In genomic region chr9:66503879-66504411, GRCm38 (mm10) we compare ENCODE assay signal across 8 mouse cellular contexts. TPM values are rescaled to one million over a fixed set of nuclear protein-coding genes. Genes with fewer than 3 reads are reported as not detected.
A peak's percentile ranks its signal among the peaks of the same experiment; 100 is the strongest.
DNase-seq lines count a peak whose midpoint lies in the region; ATAC-seq and TF ChIP-seq lines count a peak whose summit lies in the region.
"Had no signal": no experiment of that assay in that cellular context is flagged by ENCODE, and none has a peak within 500 bp of the region (broad histone marks: within the 10 kb centered on the region; RNA-seq: fewer than 3 reads in every experiment).

No protein-coding gene starts in this region.

- peak; percentile 59; the same call in 1 of the 2 replicates for TF ChIP-seq EP300 in liver, embryonic 14.5 days (IDR thresholded peaks at IDR 0.05; ENCODE audit: low read depth)

- no peaks in the 10 kb centered on the region for H3K9me3 ChIP-seq in midbrain, embryonic 10.5 days (replicated peaks)
- no peaks in the 10 kb centered on the region for H3K9me3 ChIP-seq in midbrain, embryonic 13.5 days
- H3K9me3 ChIP-seq in liver, embryonic 14.5 days (ENCODE audit: control insufficient read depth, low read length), result no peaks in the 10 kb centered on the region
- H3K9me3 ChIP-seq: hindbrain, embryonic 15.5 days had no signal

- H3K4me1 ChIP-seq in midbrain, embryonic 10.5 days, result peaks cover 55% of the 10 kb centered on the region
- peaks cover 23% of the 10 kb centered on the region for H3K4me1 ChIP-seq in midbrain, embryonic 13.5 days (replicated peaks)
- peaks cover 8% of the 10 kb centered on the region for H3K4me1 ChIP-seq in bone marrow, adult 2 months (ENCODE audit: control insufficient read depth, insufficient read depth, low read length)
- H3K4me1 ChIP-seq in liver, embryonic 14.5 days (replicated peaks; ENCODE audit: control insufficient read depth in 2 of 2, insufficient read depth in 2 of 2, low read length in 1 of 2), result peaks cover 34 to 39% of the 10 kb centered on the region in 2 experiments

- no peak overlapping the region for H3K4me2 ChIP-seq in midbrain, embryonic 13.5 days (replicated peaks)
- H3K4me2 ChIP-seq in liver, embryonic 14.5 days (ENCODE audit: low read depth), result peak overlapping the region; percentile 39
- H3K4me2 ChIP-seq: hindbrain, embryonic 15.5 days had no signal

- H3K4me3 ChIP-seq in midbrain, embryonic 10.5 days, result no peak overlapping the region
- no peak overlapping the region for H3K4me3 ChIP-seq in midbrain, embryonic 13.5 days (replicated peaks)
- H3K4me3 ChIP-seq in bone marrow, adult 2 months (replicated peaks; ENCODE audit: control insufficient read depth, low read depth, low read length), result no peak overlapping the region
- H3K4me3 ChIP-seq in liver, embryonic 14.5 days (ENCODE audit: insufficient read depth in 1 of 2, low read depth in 2 of 2, low read length in 2 of 2), result no peak overlapping the region
- H3K4me3 ChIP-seq: hindbrain, embryonic 15.5 days had no signal

- TF ChIP-seq CTCF in bone marrow, adult 2 months (IDR thresholded peaks at IDR 0.05; ENCODE audit: control insufficient read depth, insufficient read depth, low read length), result peak; percentile 44
- peak; percentile 87 for TF ChIP-seq CTCF in liver, embryonic 14.5 days (IDR thresholded peaks at IDR 0.05; ENCODE audit: low read depth)

- H3K27me3 ChIP-seq in midbrain, embryonic 10.5 days (ENCODE audit: low read depth, poor library complexity, severe bottlenecking), result no peaks in the 10 kb centered on the region
- H3K27me3 ChIP-seq in midbrain, embryonic 13.5 days, result no peaks in the 10 kb centered on the region
- no peaks in the 10 kb centered on the region for H3K27me3 ChIP-seq in liver, embryonic 14.5 days (ENCODE audit: control insufficient read depth, insufficient read depth, low read length)
- H3K27me3 ChIP-seq: hindbrain, embryonic 15.5 days had no signal

- H3K27ac ChIP-seq in midbrain, embryonic 10.5 days (replicated peaks), result peak overlapping the region; percentile 72
- H3K27ac ChIP-seq in midbrain, embryonic 13.5 days, result no peak overlapping the region
- peak overlapping the region; percentile 1 for H3K27ac ChIP-seq in bone marrow, adult 2 months (ENCODE audit: control insufficient read depth, insufficient read depth, low read depth, low read length, poor library complexity)
- peak overlapping the region; percentile 88 for H3K27ac ChIP-seq in liver, embryonic 14.5 days
- H3K27ac ChIP-seq: hindbrain, embryonic 15.5 days had no signal

- 82% methylated on average over 4 of the region's 4 CpGs for WGBS in midbrain, embryonic 10.5 days
- WGBS in midbrain, embryonic 13.5 days, result 86% methylated on average over 4 of the region's 4 CpGs
- 53% methylated on average over 4 of the region's 4 CpGs for whole genome bisulfite sequencing in bone marrow, adult 2 months
- WGBS in liver, embryonic 14.5 days (ENCODE audit: insufficient replicate concordance), result 32% methylated on average over 4 of the region's 4 CpGs

- no peak for DNase-seq in midbrain, embryonic 10.5 days (ENCODE audit: low spot score)
- peak; percentile 58 to 63 (median 63) for DNase-seq in liver, embryonic 14.5 days (ENCODE audit: low read depth in 3 of 3, low spot score in 3 of 3)
- DNase-seq in thymus, postnatal 4 days, result peak; percentile 62
- no peak for DNase-seq in adrenal gland, adult (ENCODE audit: inconsistent age in 2 of 2, low spot score in 1 of 2)
- no peak for DNase-seq in frontal cortex, adult 2 months (ENCODE audit: extremely low spot score in 1 of 2, low spot score in 1 of 2)

- H3K9ac ChIP-seq in midbrain, embryonic 13.5 days (replicated peaks), result no peak overlapping the region
- H3K9ac ChIP-seq in liver, embryonic 14.5 days (replicated peaks), result peak overlapping the region; percentile 62
- H3K9ac ChIP-seq: hindbrain, embryonic 15.5 days had no signal

- no peak for TF ChIP-seq POLR2A in bone marrow, adult 2 months (IDR thresholded peaks at IDR 0.05; ENCODE audit: borderline replicate concordance, control insufficient read depth, low read depth, low read length)

- ATAC-seq in midbrain, embryonic 13.5 days, result no peak
- peak; percentile 70 for ATAC-seq in liver, embryonic 14.5 days (ENCODE audit: insufficient read depth)

- H3K36me3 ChIP-seq in midbrain, embryonic 10.5 days, result peaks cover 90% of the 10 kb centered on the region
- peaks cover 91% of the 10 kb centered on the region for H3K36me3 ChIP-seq in midbrain, embryonic 13.5 days
- peaks cover 84% of the 10 kb centered on the region for H3K36me3 ChIP-seq in liver, embryonic 14.5 days (replicated peaks; ENCODE audit: control insufficient read depth, insufficient read depth, low read depth)

RNA-seq across cellular contexts. Expression of gene Fbxl22, which starts 10.4 kb away (rescaled TPM):
- polyA plus RNA-seq in midbrain, embryonic 10.5 days (2016; fragmentation: Nextera tagmentation; extraction: Ambion mirVana), result 1.5 TPM in 2 replicates
- 1.7 and 2.2 TPM in 2 replicates for polyA plus RNA-seq in midbrain, embryonic 13.5 days (2015; fragmentation: Nextera tagmentation; extraction: Ambion mirVana)
- 0.90 TPM in 1 of 2 replicates, not detected in the other for polyA plus RNA-seq in bone marrow, adult 2 months (2011; ENCODE audit: insufficient read depth, insufficient read length, low replicate concordance, missing spikeins)
- polyA plus RNA-seq in liver, embryonic 14.5 days (2012; rRNA removed), result 0.13 and 0.19 TPM in 2 replicates
- polyA plus RNA-seq in liver, embryonic 14.5 days (2014; fragmentation: Nextera tagmentation; extraction: Ambion mirVana), result 0.44 and 0.61 TPM in 2 replicates
- polyA plus RNA-seq in frontal cortex, adult 2 months (2012; rRNA removed), result 0.69 and 0.70 TPM in 2 replicates

Comparison
In these comparisons a context has a peak if more than half of its experiments do, and no peak if none do; other contexts are left out.
1. DNase-seq: peak in liver, embryonic 14.5 days (3 of 3) and thymus, postnatal 4 days (single experiment); none in midbrain, embryonic 10.5 days (single experiment), adrenal gland, adult (0 of 2) and frontal cortex, adult 2 months (0 of 2).